Mouse (Mus musculus) limb, embryonic 14.5 days (tissue): Measurements from ENCODE around the gene Grid1. TPM values are rescaled to one million over a fixed set of nuclear protein-coding genes. Genes with fewer than 3 reads are reported as not detected.

ENCODE experiments used
- ATAC-seq: fragments of 200-750 bp; cut with Nextera tagmentation; 2 replicates; pipeline ENCODE4 v1.8.0; 2017; ENCODE audit warnings: low read depth, moderate number of reproducible peaks, moderate TSS enrichment; ENCODE audit not compliant: low FRiP score
- DNase-seq: peaks from one replicate; pipeline ENCODE4 v3.0.0-alpha.2; 2015; ENCODE audit warnings: low spot score
- H3K27ac ChIP-seq: fragments of 300-500 bp; sonication (generic); replicated peaks from 2 replicates; pipeline ENCODE4 v1.5.1; 2014; ENCODE audit warnings: low read depth, mild to moderate bottlenecking, low read length, moderate library complexity, mixed read lengths
- H3K27me3 ChIP-seq: fragments of 300-500 bp; sonication (generic); 2 replicates; pipeline ENCODE4 v1.6.1; 2014; ENCODE audit warnings: low read length, mixed read lengths; ENCODE audit not compliant: control insufficient read depth, insufficient read depth
- H3K36me3 ChIP-seq: fragments of 300-500 bp; sonication (generic); 2 replicates; pipeline ENCODE4 v1.6.1; 2014; ENCODE audit warnings: mild to moderate bottlenecking, low read length, moderate library complexity, mixed read lengths; ENCODE audit not compliant: control insufficient read depth, insufficient read depth
- H3K4me1 ChIP-seq: fragments of 300-500 bp; sonication (generic); 2 replicates; pipeline ENCODE4 v1.6.1; 2014; ENCODE audit warnings: antibody characterized with exemption, low read length, mixed read lengths; ENCODE audit not compliant: control insufficient read depth, insufficient read depth
- H3K4me2 ChIP-seq: fragments of 300-500 bp; sonication (generic); replicated peaks from 2 replicates; pipeline ENCODE4 v1.6.1; 2014; ENCODE audit warnings: low read depth, mild to moderate bottlenecking, low read length, moderate library complexity; ENCODE audit not compliant: severe bottlenecking
- H3K4me3 ChIP-seq: fragments of 300-500 bp; sonication (generic); replicated peaks from 2 replicates; pipeline ENCODE4 v1.5.1; 2014; ENCODE audit warnings: low read length
- H3K9ac ChIP-seq: fragments of 300-500 bp; sonication (generic); 2 replicates; pipeline ENCODE4 v1.6.1; 2014; ENCODE audit warnings: mild to moderate bottlenecking, low read depth, low read length, moderate library complexity; ENCODE audit not compliant: severe bottlenecking
- H3K9me3 ChIP-seq: fragments of 300-500 bp; sonication (generic); 2 replicates; pipeline ENCODE4 v1.6.1; 2016; ENCODE audit warnings: low read length; ENCODE audit not compliant: control insufficient read depth
- POLR2A ChIP-seq: fragments of 200-500 bp; IDR thresholded peaks from 2 replicates; pipeline ENCODE4 v1.8.0; 2012; ENCODE audit warnings: inconsistent platforms, mild to moderate bottlenecking, moderate library complexity, borderline replicate concordance; ENCODE audit not compliant: insufficient read depth, insufficient read length; ENCODE audit errors: extremely low read depth
- WGBS: fragments of 180-500 bp; shearing (Covaris S2); extraction: QIAGEN DNeasy Blood & Tissue Kit; methylation state at CpG from one replicate; pipeline ENCODE4 v1.1.7; 2014; 5-methylcytosine and 5-hydroxymethylcytosine counted together
- polyA plus RNA-seq, 2 experiments: library from polyadenylated mRNA; depleted of rRNA in 1 of 2; stranded (reverse) in 1 of 2; unstranded in 1 of 2; fragments of >200 nt; fragmentation: Nextera tagmentation in 1 of 2; extraction: Ambion mirVana in 1 of 2; gene quantifications; 2 replicates each; pipeline versions ENCODE4 v1.2.1 to v1.2.3; 2012 to 2014

Gene Grid1
- polyA plus RNA-seq, 2 experiments: 0.87 to 2.0 TPM

DNA sequence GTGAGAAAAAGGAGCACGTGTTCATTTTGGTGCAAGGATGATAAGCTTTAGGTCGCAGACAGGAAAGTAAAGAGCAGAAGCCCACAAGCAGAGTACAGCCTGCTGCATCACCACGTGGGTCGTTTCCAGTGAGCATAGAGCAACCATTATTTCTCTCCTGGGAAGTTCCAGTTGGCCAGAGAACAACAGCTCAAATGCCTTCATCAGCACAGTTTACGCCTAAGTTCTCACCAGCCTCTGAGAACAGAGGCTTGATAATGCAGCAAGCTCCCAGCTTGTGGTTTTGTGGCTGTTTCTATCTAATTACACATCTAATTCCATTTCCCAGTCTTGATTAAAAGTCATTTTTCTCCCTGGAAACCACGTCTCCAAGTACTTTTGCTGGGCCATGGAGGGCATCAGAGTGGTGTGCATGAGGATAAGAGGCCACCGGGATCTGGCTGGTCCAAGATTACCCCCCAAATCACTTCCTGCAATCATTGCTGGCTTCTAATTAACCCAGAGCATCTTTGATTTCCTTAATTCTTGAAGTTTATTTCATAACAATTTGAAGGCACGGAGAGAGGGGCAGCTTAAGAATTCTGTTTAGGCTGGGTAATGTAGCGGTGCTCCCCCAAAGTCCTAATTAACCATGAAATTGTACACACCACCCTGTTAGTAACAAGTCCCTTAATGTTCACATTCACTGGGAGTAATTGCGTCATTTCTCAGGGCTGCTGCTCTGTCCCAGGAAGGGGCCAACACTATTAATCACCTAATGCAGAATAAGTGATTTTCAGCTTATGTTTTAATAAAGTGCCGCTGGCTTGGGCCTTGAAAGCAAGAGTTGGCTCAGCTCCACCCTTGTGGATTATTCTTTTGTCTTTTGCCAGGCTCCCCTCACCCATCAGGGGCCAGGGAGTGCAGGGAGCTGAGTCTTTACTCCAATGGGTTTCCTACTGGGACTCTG is 292.7 kb downstream of the Grid1 start:
- Histone ChIP-seq H3K4me1 (peaks cover 3% of the 10 kb centered on the region; the same call in 1 of the 2 replicates), H3K27ac (no peak overlapping the region), H3K9ac (no peak overlapping the region), H3K9me3 (no peaks in the 10 kb centered on the region), H3K4me3 (no peak overlapping the region), H3K27me3 (no peaks in the 10 kb centered on the region), H3K4me2 (no peak overlapping the region), H3K36me3 (no peaks in the 10 kb centered on the region)
- 40% methylated on average over 11 of the region's 11 CpGs for WGBS
- ATAC-seq (no peak), DNase-seq (no peak)
- no peak for TF ChIP-seq POLR2A

DNA sequence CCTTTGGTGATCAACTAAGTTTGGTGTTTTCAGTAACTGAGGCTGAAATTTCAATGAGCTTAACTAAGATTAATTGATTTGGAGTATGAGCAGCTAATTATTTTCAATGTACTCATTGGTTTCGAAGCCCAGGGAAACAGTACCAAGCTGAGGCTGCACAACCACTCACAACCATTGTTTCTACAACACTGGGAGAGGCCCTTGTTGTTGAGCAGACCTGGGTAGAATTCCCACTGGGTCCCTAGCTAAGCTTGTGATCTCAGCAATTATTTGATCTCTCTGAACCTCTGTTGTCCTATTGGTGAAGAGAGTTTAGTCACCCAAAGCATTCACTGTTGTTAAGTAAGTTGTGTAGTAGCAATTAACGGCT is 293.4 kb downstream of the Grid1 start:
- Histone ChIP-seq H3K36me3 (no peaks in the 10 kb centered on the region), H3K27me3 (no peaks in the 10 kb centered on the region), H3K9ac (no peak overlapping the region), H3K4me1 (peaks cover 3% of the 10 kb centered on the region; the same call in 1 of the 2 replicates), H3K4me2 (no peak overlapping the region), H3K27ac (no peak overlapping the region), H3K4me3 (no peak overlapping the region), H3K9me3 (no peaks in the 10 kb centered on the region)
- 74% methylated on average over 2 of the region's 2 CpGs for WGBS
- DNase-seq (no peak), ATAC-seq (no peak)
- TF ChIP-seq POLR2A: no peak

DNA sequence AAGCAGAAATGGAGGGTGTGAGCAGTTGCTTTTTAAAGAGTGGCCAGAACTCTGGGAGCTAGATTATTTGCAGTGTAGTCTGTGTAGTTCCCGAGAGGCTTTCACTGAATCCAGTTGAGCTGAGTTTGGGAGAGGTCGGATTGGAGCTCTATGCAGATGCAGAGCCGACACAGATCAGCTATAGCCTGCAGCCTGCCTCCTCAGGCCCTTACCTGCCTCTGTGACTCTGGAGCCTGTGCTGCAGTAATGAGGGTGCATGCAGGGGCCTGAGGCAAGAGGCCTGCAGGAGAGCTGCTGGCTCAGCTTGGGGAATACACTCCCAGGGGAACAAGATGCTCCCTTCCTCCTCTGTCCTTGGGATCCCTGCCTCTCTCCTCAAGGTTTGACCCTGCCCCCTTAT is 296.0 kb downstream of the Grid1 start:
- WGBS: 30% methylated on average over 3 of the region's 3 CpGs

DNA sequence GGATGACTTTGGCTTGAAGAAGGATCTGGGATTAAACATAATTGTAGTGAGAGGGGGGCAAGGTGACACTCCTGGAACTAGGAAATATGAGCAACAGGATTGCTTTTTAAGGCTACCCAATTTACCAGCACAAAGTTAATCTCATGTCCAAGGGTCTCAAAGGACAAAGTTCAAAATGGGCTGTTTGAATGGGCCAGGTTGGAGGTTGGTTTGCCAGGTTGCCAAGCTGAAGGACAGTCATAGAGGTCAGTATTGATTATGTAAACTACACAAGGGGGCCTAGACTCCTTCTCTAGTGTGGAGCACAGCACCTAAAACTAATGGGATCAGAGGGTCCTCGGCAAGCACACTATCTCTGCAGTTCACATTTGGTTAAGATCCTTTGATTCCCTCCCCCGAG is 300.2 kb downstream of the Grid1 start:
- 58% methylated on average over 2 of the region's 2 CpGs for whole genome bisulfite sequencing

More for the DNA sequence above, 296.0 kb downstream of the Grid1 start:
- H3K4me1 ChIP-seq: peaks cover 5% of the 10 kb centered on the region; the same call in 1 of the 2 replicates
- no peaks in the 10 kb centered on the region for H3K9me3 ChIP-seq
- ATAC-seq (no peak), DNase-seq (no peak)
- H3K9ac ChIP-seq: no peak overlapping the region
- H3K27me3 ChIP-seq: no peaks in the 10 kb centered on the region
- no peak overlapping the region for H3K27ac ChIP-seq
- no peak overlapping the region for H3K4me3 ChIP-seq
- H3K36me3 ChIP-seq: no peaks in the 10 kb centered on the region
- TF ChIP-seq POLR2A: no peak
- H3K4me2 ChIP-seq: no peak overlapping the region

DNA sequence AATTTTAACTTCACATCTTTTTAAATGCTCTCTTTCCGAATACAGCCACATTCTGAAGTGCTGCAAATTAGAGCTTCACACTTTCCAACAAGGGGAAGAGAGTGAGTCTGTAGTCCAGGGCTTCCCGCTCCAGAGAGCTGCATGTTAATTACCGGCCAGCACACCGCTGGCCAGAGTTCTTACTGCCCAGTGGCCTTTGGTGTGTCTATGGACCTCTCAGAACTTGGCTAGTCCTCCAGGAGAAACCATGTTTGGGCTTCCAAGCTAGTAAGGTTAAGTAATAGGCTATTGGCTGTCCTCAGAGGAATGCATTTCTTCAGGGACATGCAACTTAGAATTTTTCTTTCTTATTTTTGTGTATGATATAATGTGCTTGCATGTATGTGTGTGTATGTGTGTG is 301.0 kb downstream of the Grid1 start:
- Histone ChIP-seq H3K27me3 (no peaks in the 10 kb centered on the region), H3K36me3 (no peaks in the 10 kb centered on the region), H3K9me3 (no peaks in the 10 kb centered on the region), H3K4me3 (no peak overlapping the region), H3K27ac (no peak overlapping the region), H3K4me2 (no peak overlapping the region), H3K4me1 (peaks cover 2% of the 10 kb centered on the region; the same call in 1 of the 2 replicates), H3K9ac (no peak overlapping the region)
- WGBS: 79% methylated on average over 4 of the region's 4 CpGs
- ATAC-seq (no peak), DNase-seq (no peak)
- TF ChIP-seq POLR2A: no peak

More for the DNA sequence above, 300.2 kb downstream of the Grid1 start:
- Histone ChIP-seq H3K9me3 (no peaks in the 10 kb centered on the region), H3K4me2 (no peak overlapping the region), H3K9ac (no peak overlapping the region), H3K36me3 (no peaks in the 10 kb centered on the region), H3K27ac (no peak overlapping the region), H3K27me3 (no peaks in the 10 kb centered on the region), H3K4me3 (no peak overlapping the region), H3K4me1 (peaks cover 2% of the 10 kb centered on the region; the same call in 1 of the 2 replicates)
- no peak for DNase-seq
- TF ChIP-seq POLR2A: no peak
- no peak for ATAC-seq
